Mouse (Mus musculus) cerebral cortex, adult 2 months (tissue): ENCODE measurements around the gene Gtpbp2.

ENCODE experiments used
- WGBS: fragments of 180-500 bp; shearing (Covaris S2); methylation state at CpG from one replicate; pipeline ENCODE4 v1.1.7; 2018; 5-methylcytosine and 5-hydroxymethylcytosine counted together

Gene Gtpbp2

GRCm38 (mm10) chr17:46152847-46153782, 7.7 kb upstream of the Gtpbp2 start, which contains the start of gene Mad2l1bp:
Mad2l1bp (minus strand) TSS chr17:46153553.
- WGBS, result 4% methylated on average over 33 of the region's 33 CpGs

- 93% methylated on average over 3 of the region's 3 CpGs for whole genome bisulfite sequencing
These were observed 6.5 kb upstream of the Gtpbp2 start for GRCm38 (mm10) chr17:46154336-46154735.

GRCm38 (mm10) chr17:46156680-46157079, 4.2 kb upstream of the Gtpbp2 start:
- WGBS, result 84% methylated on average over 5 of the region's 5 CpGs

GRCm38 (mm10) chr17:46157131-46157530, 3.7 kb upstream of the Gtpbp2 start:
- WGBS, result 88% methylated on average over 8 of the region's 8 CpGs

GRCm38 (mm10) chr17:46159236-46159635, 1.6 kb upstream of the Gtpbp2 start:
- 36% methylated on average over 2 of the region's 2 CpGs for WGBS

- WGBS, result under 1% methylated on average over 16 of the region's 16 CpGs
These were observed 656 bp upstream of the Gtpbp2 start for GRCm38 (mm10) chr17:46160090-46160662.

GRCm38 (mm10) chr17:46161179-46161578, 347 bp downstream of the Gtpbp2 start:
- WGBS, result 2% methylated on average over 19 of the region's 19 CpGs

GRCm38 (mm10) chr17:46161710-46162109, 878 bp downstream of the Gtpbp2 start:
- WGBS, result 45% methylated on average over 9 of the region's 9 CpGs

- 90% methylated on average over 7 of the region's 7 CpGs for WGBS
These were observed 1.7 kb downstream of the Gtpbp2 start for GRCm38 (mm10) chr17:46162551-46162950.

GRCm38 (mm10) chr17:46162951-46163421, 2.2 kb downstream of the Gtpbp2 start:
- 57% methylated on average over 9 of the region's 9 CpGs for WGBS

- WGBS, result 89% methylated on average over 8 of the region's 8 CpGs
These were observed 3.5 kb downstream of the Gtpbp2 start for GRCm38 (mm10) chr17:46164301-46164700.

GRCm38 (mm10) chr17:46164791-46165190, 4.0 kb downstream of the Gtpbp2 start:
- 95% methylated on average over 10 of the region's 10 CpGs for WGBS

- 78% methylated on average over 12 of the region's 12 CpGs for WGBS
These were observed 4.6 kb downstream of the Gtpbp2 start for GRCm38 (mm10) chr17:46165460-46165859.

- 61% methylated on average over 5 of the region's 5 CpGs for WGBS
These were observed 5.4 kb downstream of the Gtpbp2 start for GRCm38 (mm10) chr17:46166270-46166669.

GRCm38 (mm10) chr17:46167014-46167413, 6.2 kb downstream of the Gtpbp2 start:
- WGBS, result 76% methylated on average over 11 of the region's 11 CpGs

GRCm38 (mm10) chr17:46168318-46168717, 7.5 kb downstream of the Gtpbp2 start:
- WGBS, result 32% methylated on average over 5 of the region's 5 CpGs

GRCm38 (mm10) chr17:46168768-46169167, 7.9 kb downstream of the Gtpbp2 start:
- WGBS, result 70% methylated on average over 5 of the region's 5 CpGs

- 74% methylated on average over 3 of the region's 3 CpGs for WGBS
These were observed 9.7 kb downstream of the Gtpbp2 start for GRCm38 (mm10) chr17:46170538-46170937.

- WGBS, result 80% methylated on average over 4 of the region's 4 CpGs
These were observed 21.4 kb downstream of the Gtpbp2 start for GRCm38 (mm10) chr17:46182273-46182672.

GRCm38 (mm10) chr17:46188829-46189228, 28.0 kb downstream of the Gtpbp2 start:
- WGBS, result 85% methylated on average over 2 of the region's 2 CpGs

GRCm38 (mm10) chr17:46201151-46201550, 40.3 kb downstream of the Gtpbp2 start:
- 34% methylated on average over 6 of the region's 6 CpGs for WGBS

- WGBS, result under 1% methylated on average over 66 of the region's 66 CpGs
These were observed 41.7 kb downstream of the Gtpbp2 start, which contains the start of the genes Polh and Xpo5 for GRCm38 (mm10) chr17:46202421-46203071. Polh (minus strand) TSS chr17:46202645. Xpo5 (plus strand) TSS chr17:46202782.
